Mouse (Mus musculus) thymus, adult 2 months (tissue): ENCODE data around the gene 4930452B06Rik.

Source experiments
- CTCF ChIP-seq: fragments of 200-500 bp; IDR thresholded peaks from 2 replicates; pipeline ENCODE4 v1.5.1; 2012; ENCODE audit warnings: mild to moderate bottlenecking, control low read depth, low read length, moderate library complexity, borderline replicate concordance; ENCODE audit not compliant: control insufficient read depth, poor library complexity, insufficient read depth; ENCODE audit errors: extremely low read depth
- POLR2A ChIP-seq: fragments of 200-500 bp; IDR thresholded peaks from 2 replicates; pipeline ENCODE4 v1.6.1; 2012; ENCODE audit warnings: mild to moderate bottlenecking, low read length, control low read depth, moderate library complexity; ENCODE audit not compliant: control insufficient read depth, poor library complexity, insufficient read depth; ENCODE audit errors: extremely low read depth

DNA sequence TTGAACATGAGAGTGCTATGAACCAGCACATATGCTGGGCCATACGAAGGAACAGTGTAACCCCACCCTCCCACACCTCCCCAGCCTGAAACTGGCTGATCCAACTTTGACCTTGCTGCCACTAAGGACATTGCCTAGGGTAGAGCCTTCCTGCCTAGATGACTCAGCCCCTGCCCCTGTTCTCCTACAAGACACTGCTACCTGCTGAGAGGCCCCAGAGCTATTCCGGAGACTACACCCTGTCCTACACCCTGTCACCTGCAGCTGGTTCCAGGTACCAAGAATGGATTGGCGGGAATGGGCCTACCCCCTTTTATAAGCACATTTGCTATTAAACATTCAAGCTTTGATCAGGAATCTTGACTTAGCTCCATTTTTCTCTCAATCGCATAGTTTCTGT lies 13.9 kb upstream of the 4930452B06Rik start:
- TF ChIP-seq CTCF (no peak), POLR2A (no peak)
